Mouse (Mus musculus): ENCODE data around the gene Wnk1.

GRCm38 (mm10) chr6:119922136-119922535 is 116.3 kb downstream of the Wnk1 start:
- TF ChIP-seq CTCF (IDR thresholded peaks at IDR 0.05; ENCODE audit: borderline replicate concordance, insufficient read depth, low read length) (no peak), POLR2A (IDR thresholded peaks at IDR 0.05; ENCODE audit: low read depth, low read length) (no peak)
